14 mouse cellular contexts compared by ENCODE assay signal in the genomic region with DNA sequence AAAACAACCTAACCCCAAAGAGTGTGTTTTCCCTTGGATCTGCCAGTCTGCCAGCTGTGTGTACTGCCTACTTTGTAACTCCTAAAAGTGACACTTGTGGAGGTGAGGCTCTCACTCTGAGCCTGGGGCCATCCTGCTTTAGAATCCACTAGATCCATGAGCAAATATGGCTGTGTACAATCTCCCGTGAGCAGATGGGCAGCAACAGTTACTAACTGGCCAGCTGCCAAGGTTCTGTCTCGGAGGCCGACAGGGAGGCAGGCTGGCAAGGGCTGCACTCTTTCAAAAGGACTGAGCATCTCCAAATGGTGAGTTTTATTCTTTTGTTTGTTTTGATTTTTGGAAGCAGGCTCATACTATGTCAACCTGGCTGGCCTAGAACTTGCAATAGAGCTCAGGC. TPM values are rescaled to one million over a fixed set of nuclear protein-coding genes. Genes with fewer than 3 reads are reported as not detected.
A peak's percentile ranks its signal among the peaks of the same experiment; 100 is the strongest.
DNase-seq lines count a peak whose midpoint lies in the region; ATAC-seq lines count a peak whose summit lies in the region.
"Had no signal": no experiment of that assay in that cellular context is flagged by ENCODE, and none has a peak within 500 bp of the region (broad histone marks: within the 10 kb centered on the region; RNA-seq: fewer than 3 reads in every experiment).

No protein-coding gene starts in this region.

- no peak overlapping the region for H3K9ac ChIP-seq in embryonic facial prominence, embryonic 14.5 days (ENCODE audit: low read depth, low read length)
- H3K9ac ChIP-seq in midbrain, embryonic 14.5 days (replicated peaks; ENCODE audit: low read length): no peak overlapping the region
- H3K9ac ChIP-seq: liver, embryonic 13.5 days had no signal

- H3K27ac ChIP-seq in embryonic facial prominence, embryonic 14.5 days (replicated peaks; ENCODE audit: low read depth, low read length): no peak overlapping the region
- no peak overlapping the region for H3K27ac ChIP-seq in embryonic facial prominence, embryonic 10.5 days (replicated peaks)
- H3K27ac ChIP-seq in midbrain, embryonic 14.5 days (replicated peaks; ENCODE audit: low read depth, low read length): no peak overlapping the region
- no peak overlapping the region for H3K27ac ChIP-seq in midbrain, embryonic 10.5 days (replicated peaks)
- H3K27ac ChIP-seq: liver, embryonic 13.5 days had no signal

- peak; percentile 44 for DNase-seq in embryonic facial prominence, embryonic 14.5 days (ENCODE audit: low spot score)
- DNase-seq in embryonic facial prominence, embryonic 10.5 days (ENCODE audit: low spot score): no peak
- peak; percentile 76 for DNase-seq in midbrain, embryonic 14.5 days
- DNase-seq in midbrain, embryonic 10.5 days (ENCODE audit: low spot score): no peak
- DNase-seq in cerebellum, adult 8-10 months: peak; percentile 84
- DNase-seq in layer of hippocampus, adult 8-10 months (ENCODE audit: low spot score in 2 of 2): peak; percentile 27 to 52
- DNase-seq in urinary bladder, postnatal 10 days (ENCODE audit: low spot score): no peak
- DNase-seq in right cerebral cortex, postnatal 25 days: no peak
- DNase-seq: heart, adult 18-20 months; liver, embryonic 13.5 days had no signal

- WGBS in embryonic facial prominence, embryonic 14.5 days: 22% methylated on average over 3 of the region's 3 CpGs
- 87% methylated on average over 3 of the region's 3 CpGs for WGBS in embryonic facial prominence, embryonic 10.5 days
- 32% methylated on average over 3 of the region's 3 CpGs for WGBS in midbrain, embryonic 14.5 days
- 90% methylated on average over 3 of the region's 3 CpGs for WGBS in midbrain, embryonic 10.5 days

- no peak for ATAC-seq in embryonic facial prominence, embryonic 14.5 days (ENCODE audit: low read depth)
- ATAC-seq in midbrain, embryonic 14.5 days (ENCODE audit: low FRiP score, low TSS enrichment): no peak

- no peak overlapping the region for H3K4me2 ChIP-seq in embryonic facial prominence, embryonic 14.5 days (ENCODE audit: low read depth, low read length)
- no peak overlapping the region for H3K4me2 ChIP-seq in midbrain, embryonic 14.5 days (ENCODE audit: low read length)
- H3K4me2 ChIP-seq: liver, embryonic 13.5 days had no signal

- H3K27me3 ChIP-seq in embryonic facial prominence, embryonic 14.5 days (replicated peaks; ENCODE audit: control insufficient read depth, insufficient read depth, low read length): no peaks in the 10 kb centered on the region
- no peaks in the 10 kb centered on the region for H3K27me3 ChIP-seq in embryonic facial prominence, embryonic 10.5 days (replicated peaks; ENCODE audit: low read depth, poor library complexity, severe bottlenecking)
- H3K27me3 ChIP-seq in midbrain, embryonic 14.5 days (ENCODE audit: control insufficient read depth, insufficient read depth, low read length): no peaks in the 10 kb centered on the region
- no peaks in the 10 kb centered on the region for H3K27me3 ChIP-seq in midbrain, embryonic 10.5 days (ENCODE audit: low read depth, poor library complexity, severe bottlenecking)
- H3K27me3 ChIP-seq: liver, embryonic 13.5 days had no signal

- H3K4me3 ChIP-seq in embryonic facial prominence, embryonic 14.5 days (ENCODE audit: low read depth, low read length): no peak overlapping the region
- no peak overlapping the region for H3K4me3 ChIP-seq in embryonic facial prominence, embryonic 10.5 days
- no peak overlapping the region for H3K4me3 ChIP-seq in midbrain, embryonic 14.5 days (replicated peaks; ENCODE audit: low read depth, low read length)
- no peak overlapping the region for H3K4me3 ChIP-seq in midbrain, embryonic 10.5 days
- H3K4me3 ChIP-seq: liver, embryonic 13.5 days had no signal

- peaks cover 71% of the 10 kb centered on the region for H3K36me3 ChIP-seq in embryonic facial prominence, embryonic 14.5 days (ENCODE audit: control insufficient read depth, insufficient read depth, low read length)
- peaks cover 97% of the 10 kb centered on the region for H3K36me3 ChIP-seq in embryonic facial prominence, embryonic 10.5 days (replicated peaks)
- peaks cover 82% of the 10 kb centered on the region for H3K36me3 ChIP-seq in midbrain, embryonic 14.5 days (ENCODE audit: control insufficient read depth, insufficient read depth, low read length)
- peaks cover 96% of the 10 kb centered on the region for H3K36me3 ChIP-seq in midbrain, embryonic 10.5 days

- no peaks in the 10 kb centered on the region for H3K4me1 ChIP-seq in embryonic facial prominence, embryonic 14.5 days (ENCODE audit: control insufficient read depth, insufficient read depth, low read length)
- no peaks in the 10 kb centered on the region for H3K4me1 ChIP-seq in embryonic facial prominence, embryonic 10.5 days
- no peaks in the 10 kb centered on the region for H3K4me1 ChIP-seq in midbrain, embryonic 14.5 days (ENCODE audit: control insufficient read depth, insufficient read depth, low read length)
- no peaks in the 10 kb centered on the region for H3K4me1 ChIP-seq in midbrain, embryonic 10.5 days
- H3K4me1 ChIP-seq: liver, embryonic 13.5 days had no signal

- no peaks in the 10 kb centered on the region for H3K9me3 ChIP-seq in embryonic facial prominence, embryonic 14.5 days (ENCODE audit: control insufficient read depth, low read length)
- H3K9me3 ChIP-seq in embryonic facial prominence, embryonic 10.5 days: no peaks in the 10 kb centered on the region
- no peaks in the 10 kb centered on the region for H3K9me3 ChIP-seq in midbrain, embryonic 14.5 days (ENCODE audit: control insufficient read depth, low read length)
- no peaks in the 10 kb centered on the region for H3K9me3 ChIP-seq in midbrain, embryonic 10.5 days (replicated peaks)
- H3K9me3 ChIP-seq: liver, embryonic 13.5 days had no signal

RNA-seq across cellular contexts. Expression of gene Lhx3, which starts 6.4 kb away (rescaled TPM):
- 1.2 and 1.4 TPM in 2 replicates for polyA plus RNA-seq in embryonic facial prominence, embryonic 14.5 days (2014; fragmentation: Nextera tagmentation; extraction: Ambion mirVana)
- polyA plus RNA-seq in embryonic facial prominence, embryonic 10.5 days (2016; fragmentation: Nextera tagmentation; extraction: Ambion mirVana): 2.6 and 3.5 TPM in 2 replicates
- polyA plus RNA-seq in midbrain, embryonic 14.5 days (2014; fragmentation: Nextera tagmentation; extraction: Ambion mirVana): not detected in 2 replicates
- 0.35 and 0.49 TPM in 2 replicates for polyA plus RNA-seq in midbrain, embryonic 10.5 days (2016; fragmentation: Nextera tagmentation; extraction: Ambion mirVana)
- total RNA-seq in layer of hippocampus, adult 8-10 months (2022): under 1 TPM in 3 of 4 experiments, not detected in 1; 0.27 to 0.53 (median 0.31) TPM
- total RNA-seq: heart, adult 18-20 months; hematopoietic stem cell, adult 5-6 weeks; layer of hippocampus, postnatal 10 days; neutrophil, adult 5-6 weeks had no signal
- polyA plus RNA-seq: liver, embryonic 13.5 days; stomach, embryonic 14.5 days had no signal

RNA-seq across cellular contexts. Expression of gene Qsox2, which starts 22.8 kb away (rescaled TPM):
- 17.2 and 18.4 TPM in 2 replicates for polyA plus RNA-seq in embryonic facial prominence, embryonic 14.5 days (2014; fragmentation: Nextera tagmentation; extraction: Ambion mirVana)
- polyA plus RNA-seq in embryonic facial prominence, embryonic 10.5 days (2016; fragmentation: Nextera tagmentation; extraction: Ambion mirVana): 15.7 and 18.1 TPM in 2 replicates
- 11.9 and 15.5 TPM in 2 replicates for polyA plus RNA-seq in midbrain, embryonic 14.5 days (2014; fragmentation: Nextera tagmentation; extraction: Ambion mirVana)
- polyA plus RNA-seq in midbrain, embryonic 10.5 days (2016; fragmentation: Nextera tagmentation; extraction: Ambion mirVana): 21.0 and 21.3 TPM in 2 replicates
- 10 to 100 TPM; 22.9 to 26.5 (median 24.9) TPM for total RNA-seq in layer of hippocampus, adult 8-10 months (2022)

Comparison
In these comparisons a context has a peak if more than half of its experiments do, and no peak if none do; other contexts are left out.
1. DNase-seq: peak in embryonic facial prominence, embryonic 14.5 days (single experiment), midbrain, embryonic 14.5 days (single experiment), cerebellum, adult 8-10 months (single experiment) and layer of hippocampus, adult 8-10 months (2 of 2); none in embryonic facial prominence, embryonic 10.5 days (single experiment), midbrain, embryonic 10.5 days (single experiment), urinary bladder, postnatal 10 days (single experiment) and right cerebral cortex, postnatal 25 days (single experiment).